Mouse (Mus musculus) kidney, adult 11 months (tissue): ENCODE data around the gene Olfr1029.
"Not testable (repeated sequence)": the region's sequence is repeated elsewhere in the genome, so short reads cannot be mapped to it uniquely, and the experiment has no call there.

Source experiments
- DNase-seq: peaks from one replicate; pipeline ENCODE4 v3.0.0; 2022

Olfr1029 gene

DNA sequence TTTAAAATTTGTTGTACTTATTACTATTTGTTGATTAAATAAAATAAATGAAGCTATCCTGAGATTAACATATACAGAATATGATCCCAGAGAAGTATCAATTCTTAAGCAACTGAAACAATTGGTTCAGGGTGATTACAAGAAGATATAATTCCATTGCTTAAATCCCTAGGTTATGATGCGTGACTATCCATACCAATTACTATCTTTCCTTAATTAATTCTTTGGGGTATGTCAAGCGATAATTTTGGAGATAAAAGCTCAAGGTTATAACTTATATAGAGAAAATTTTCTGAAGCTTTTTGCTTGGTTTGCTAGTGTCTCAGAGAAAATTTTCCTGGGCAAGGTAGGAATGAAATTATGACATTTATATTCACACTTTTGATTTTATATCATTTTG, at the start of gene Olfr1029:
TSS of gene Olfr1029 (plus strand) at position 301 of the 400 bp plus-strand sequence.
- DNase-seq = no peak

DNA sequence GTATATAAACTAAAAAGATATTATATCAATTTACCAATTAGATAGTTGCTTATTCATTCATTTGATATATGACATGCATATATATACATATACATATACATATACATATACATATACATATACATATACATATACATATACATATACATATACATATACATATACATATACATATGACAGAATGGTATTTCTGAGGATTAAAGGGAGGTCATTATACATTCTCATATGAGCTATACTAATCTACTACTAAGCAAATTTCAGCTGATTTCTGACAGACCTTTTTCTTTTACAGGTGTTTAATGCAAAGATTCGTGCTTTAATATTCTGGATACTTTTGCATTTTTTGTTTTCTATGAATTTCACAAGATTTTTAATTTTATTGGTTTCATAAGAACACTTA, 23.6 kb upstream of the Olfr1029 start, which contains the start of gene Olfr1028:
TSS of gene Olfr1028 (plus strand) at position 301 of the 400 bp plus-strand sequence.
- no peak for DNase-seq

GRCm38 (mm10) chr2:85978976-85979375, 5.3 kb downstream of the Olfr1029 start, which contains the start of gene Olfr1030:
Olfr1030 (plus strand) TSS chr2:85979276.
- DNase-seq = no peak

DNA sequence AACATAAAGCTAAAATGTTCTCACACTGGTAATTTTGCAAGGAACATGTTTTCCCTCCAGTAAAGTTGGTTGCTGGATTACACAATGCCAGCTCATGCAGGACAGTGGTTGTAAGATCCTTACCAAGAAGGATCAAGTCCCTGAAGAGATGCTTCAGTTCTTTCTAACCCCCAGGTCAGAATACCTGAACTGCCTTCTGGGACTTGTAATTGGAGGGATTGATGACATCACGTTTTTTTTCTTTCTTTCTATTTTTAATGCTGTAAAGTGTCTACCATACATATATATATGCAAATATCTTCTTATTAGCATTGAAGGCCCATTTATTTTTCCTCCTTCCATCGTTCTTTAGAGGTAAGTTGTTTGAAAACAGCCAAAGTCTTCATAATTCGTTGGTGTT, 16.3 kb downstream of the Olfr1029 start, which contains the start of gene Olfr1031:
TSS of gene Olfr1031 (plus strand) at position 301 of the 400 bp plus-strand sequence.
- DNase-seq = no peak

DNA sequence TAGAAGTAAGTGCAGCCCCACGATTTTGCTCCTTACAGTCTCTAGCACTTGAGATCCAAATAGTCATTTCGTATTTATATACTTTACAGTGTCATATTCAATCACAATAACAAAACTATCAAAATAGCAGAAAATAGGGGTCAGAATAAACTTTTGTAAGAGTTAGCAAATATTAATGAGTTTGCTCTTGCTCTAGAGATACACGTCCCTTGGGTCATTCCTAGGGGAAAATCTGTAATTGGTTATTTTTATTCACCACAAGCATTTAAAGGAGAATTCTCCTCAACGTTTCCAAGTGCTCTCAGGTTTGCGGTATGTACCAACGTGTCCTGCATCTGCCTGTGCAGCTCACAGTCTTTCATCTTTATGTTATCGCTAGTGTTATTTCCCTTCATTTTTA, 31.5 kb downstream of the Olfr1029 start, which contains the start of gene Olfr1032:
TSS of gene Olfr1032 (plus strand) at position 301 of the 400 bp plus-strand sequence.
- no peak for DNase-seq

DNA sequence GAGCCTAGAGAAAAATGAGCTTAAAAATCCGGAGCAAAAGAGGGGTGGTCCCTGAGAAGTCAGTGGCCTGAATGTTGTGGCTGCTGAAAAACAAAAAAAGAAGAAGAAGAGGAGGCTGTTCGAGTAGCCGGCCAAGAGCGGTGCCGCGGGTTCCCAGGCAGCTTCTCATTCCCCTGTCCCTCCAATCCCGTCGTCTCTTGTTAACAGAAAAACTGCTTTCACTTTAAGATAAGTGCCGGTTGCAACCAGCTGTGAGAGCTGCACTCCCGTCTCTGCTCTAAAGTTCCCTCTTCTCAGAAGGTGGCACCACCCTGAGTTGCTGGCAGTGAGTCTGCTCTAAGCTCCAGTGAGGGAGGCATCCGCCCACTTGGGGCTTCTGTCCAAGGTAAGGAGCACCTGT, 46.7 kb downstream of the Olfr1029 start, which contains the start of gene Olfr1033:
TSS of gene Olfr1033 (plus strand) at position 228 of the 400 bp plus-strand sequence.
- DNase-seq = not testable (repeated sequence)

DNA sequence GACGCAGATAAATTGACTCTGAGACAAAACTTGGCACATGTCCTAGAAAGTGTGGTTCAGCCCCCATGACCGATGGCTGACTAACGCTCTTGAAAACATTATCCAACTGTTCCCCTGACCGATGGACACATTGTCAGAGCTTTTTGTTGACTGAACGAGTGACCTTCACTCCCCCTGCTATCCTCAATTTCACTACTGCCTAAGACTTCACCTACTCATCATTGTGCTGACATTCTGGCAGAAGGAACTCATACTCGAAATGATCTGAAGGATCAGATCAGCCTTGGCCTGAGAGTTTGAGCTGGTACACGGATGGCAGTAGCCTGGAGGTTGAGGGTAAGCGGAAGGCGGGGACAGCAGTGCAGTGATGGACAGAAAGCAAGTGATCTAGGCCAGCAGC, 47.8 kb downstream of the Olfr1029 start:
- not testable (repeated sequence) for DNase-seq
